Mouse (Mus musculus) gastrocnemius, postnatal 4 days (tissue): ENCODE measurements around the gene Efcab10. TPM values are rescaled to one million over a fixed set of nuclear protein-coding genes. Genes with fewer than 3 reads are reported as not detected.
A peak's percentile ranks its signal among the peaks of the same experiment; 100 is the strongest.

Experiments used
- DNase-seq, 2 experiments: peaks; one replicate each; pipeline ENCODE4 v3.0.0; 2021 to 2022; ENCODE audit warnings: low spot score in 2 of 2, mixed read lengths in 2 of 2
- total RNA-seq, 2 experiments: library from RNA; stranded (reverse); gene quantifications; 2 replicates each; pipeline ENCODE4 v1.2.3; 2021

The Efcab10 gene
- total RNA-seq, 2 experiments from 2014 or later, result not detected

DNA sequence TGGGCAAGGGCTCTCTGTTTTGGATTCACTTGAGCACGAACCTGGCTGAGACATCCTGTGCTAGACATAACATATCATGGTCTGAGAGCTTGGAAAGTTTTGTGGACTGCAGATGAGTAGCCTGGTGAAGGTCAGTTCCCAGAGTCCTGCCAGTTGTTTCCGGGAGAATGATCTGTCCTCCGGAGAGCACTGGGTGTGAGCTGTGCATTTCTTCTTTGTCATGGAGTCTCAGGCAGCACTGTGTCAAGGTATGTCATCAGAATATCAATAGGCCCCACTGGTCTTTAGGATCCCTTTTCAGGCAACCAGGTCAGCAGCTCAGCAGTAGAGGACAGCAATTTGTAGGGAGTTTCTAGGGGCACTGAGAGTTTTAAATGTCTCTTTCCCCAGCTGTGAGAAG, 32.6 kb downstream of the Efcab10 start:
- DNase-seq, result no peak

DNA sequence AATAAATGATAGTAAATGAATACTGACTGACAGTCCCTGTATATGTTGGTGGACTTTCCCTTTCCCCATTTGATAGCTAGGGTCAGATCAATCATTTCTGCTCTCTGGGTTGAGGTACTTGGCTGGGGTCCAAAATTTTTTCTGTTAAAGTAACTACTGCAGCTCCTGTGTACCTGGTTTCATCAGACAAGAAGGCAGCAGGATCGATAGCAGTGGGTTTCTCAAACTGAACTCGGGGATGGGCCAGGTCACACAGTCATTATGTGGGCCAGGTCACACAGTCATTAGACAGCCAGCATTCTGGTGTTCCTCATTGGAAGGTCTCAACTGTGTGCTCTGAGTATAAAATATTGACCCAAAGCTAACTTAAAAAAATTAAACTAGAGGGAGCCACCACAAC, 33.1 kb downstream of the Efcab10 start:
- DNase-seq, result no peak

DNA sequence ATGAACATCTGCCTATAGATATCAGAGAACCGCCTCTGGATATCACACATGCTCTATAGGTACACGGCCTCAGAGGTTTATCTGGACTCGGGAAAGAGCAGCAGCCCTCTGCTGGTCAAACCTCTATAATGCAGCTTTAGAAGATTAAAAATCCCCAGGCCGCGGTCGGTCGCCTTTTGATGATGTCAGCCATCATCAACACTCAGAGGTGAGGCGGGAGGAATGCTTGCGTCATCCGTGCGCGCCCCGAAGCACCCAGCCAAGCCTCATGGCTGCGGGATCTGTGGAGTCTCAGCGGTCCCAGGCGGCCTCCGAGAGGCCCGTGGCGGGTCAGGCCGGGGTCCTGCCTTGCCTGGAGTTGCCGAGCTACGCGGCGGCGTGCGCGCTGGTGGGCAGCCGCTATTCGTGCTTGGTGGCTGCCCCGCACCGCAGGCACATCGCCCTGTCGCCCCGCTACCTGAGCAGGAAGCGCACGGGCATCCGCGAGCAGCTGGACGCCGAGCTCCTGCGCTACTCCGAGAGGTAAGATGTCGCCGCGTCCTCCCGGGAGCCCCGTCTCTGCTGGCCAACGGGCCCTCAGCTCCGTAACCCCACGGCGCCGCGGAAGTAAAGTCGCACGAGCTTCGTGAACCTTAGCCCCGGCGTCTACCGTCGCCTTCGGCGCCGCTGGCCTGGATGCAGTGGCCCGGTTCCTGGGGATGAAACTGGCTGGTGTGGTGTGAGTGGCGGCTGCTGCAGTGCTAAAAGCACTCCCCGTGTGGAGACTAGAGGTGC, 34.9 kb downstream of the Efcab10 start, which contains the start of gene Twistnb:
Twistnb (plus strand) TSS at position 249 of the 774 bp plus-strand sequence.
- DNase-seq, result peak; percentile 95 to 99

DNA sequence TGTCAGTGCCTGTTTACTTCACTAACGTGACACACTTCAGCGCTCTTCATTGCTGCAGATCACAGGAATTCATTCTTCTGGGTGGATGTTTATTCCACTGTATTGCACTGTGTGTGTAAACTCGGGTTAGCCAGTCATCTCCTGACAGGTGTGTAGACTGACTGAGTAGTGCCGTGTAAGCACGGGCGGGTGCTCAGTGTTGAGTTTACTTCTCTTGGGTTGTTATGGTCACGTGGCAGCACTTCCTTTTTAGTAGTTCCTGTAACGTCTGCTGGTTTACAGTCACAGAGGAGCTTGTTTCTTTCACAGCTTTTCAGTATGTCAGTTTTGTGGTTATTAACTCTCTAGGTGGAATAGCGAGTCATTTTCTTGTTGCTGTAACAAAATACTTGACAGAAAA, 39.2 kb downstream of the Efcab10 start:
- no peak for DNase-seq

DNA sequence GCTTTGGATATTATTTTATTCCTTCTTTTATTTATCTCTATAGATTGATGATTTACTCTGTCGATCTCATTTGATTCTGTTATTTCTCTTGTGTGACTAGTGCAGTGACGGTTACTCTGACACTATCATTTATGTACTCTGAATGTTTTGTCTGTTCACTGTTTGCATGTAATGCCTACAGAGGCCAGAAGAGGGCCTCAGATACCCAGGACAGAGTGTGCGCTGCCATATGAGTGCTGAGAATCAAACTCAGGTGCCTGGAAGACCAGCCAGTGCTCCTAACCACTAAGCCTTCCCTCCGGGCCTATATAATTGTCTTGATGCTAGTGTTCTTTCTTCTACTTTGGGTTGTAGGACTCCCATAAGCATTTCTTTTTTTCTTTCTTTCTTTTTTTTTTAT, 40.1 kb downstream of the Efcab10 start:
- DNase-seq, result no peak

Other genes starting within 250 kb of the Efcab10 start
- 10 to 100 TPM; 28.0 to 29.2 TPM for gene Atxn7l1, start 247.2 kb upstream of the Efcab10 start, total RNA-seq
- gene Twistnb, start 34.8 kb downstream of the Efcab10 start, total RNA-seq, result 10 to 100 TPM; 12.1 to 14.4 TPM